Mouse (Mus musculus) cortical plate, adult 2 months (tissue): ENCODE measurements at regions not wholly inside any gene's neighbourhood (a gene's known extent, or its start where the extent isn't known, plus 50 kb on each side); places are given as distances from the start of the nearest gene placed in this dataset.

Experiments
- CTCF ChIP-seq: fragments of 200-500 bp; IDR thresholded peaks from 2 replicates; pipeline ENCODE4 v1.5.1; 2011; ENCODE audit warnings: mild to moderate bottlenecking, control low read depth, low read length; ENCODE audit not compliant: insufficient read depth; ENCODE audit errors: extremely low read depth
- POLR2A ChIP-seq: fragments of 200-500 bp; IDR thresholded peaks from 2 replicates; pipeline ENCODE4 v1.6.1; 2011; ENCODE audit warnings: mild to moderate bottlenecking, low read length, control low read depth; ENCODE audit not compliant: insufficient read depth; ENCODE audit errors: extremely low read depth

DNA sequence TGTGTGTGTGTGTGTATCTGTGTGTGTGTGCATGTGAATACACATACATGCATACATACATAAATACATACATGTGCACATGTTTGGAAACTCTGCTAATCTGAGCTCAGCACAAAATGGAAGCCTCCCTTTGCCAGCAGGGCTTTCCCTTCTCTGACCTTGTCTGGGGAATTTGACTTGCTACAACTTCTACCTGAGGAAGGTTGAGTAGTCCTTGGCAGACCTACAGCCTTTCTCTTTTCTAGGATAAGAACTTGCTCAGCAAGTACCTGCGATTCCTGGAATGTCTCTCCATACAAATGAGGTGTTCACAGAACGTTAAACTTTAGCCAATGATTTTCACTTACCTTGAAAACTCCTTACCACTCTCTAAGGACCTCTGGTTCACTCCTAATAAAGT, 472.7 kb upstream of the Nr2f2 start:
- TF ChIP-seq CTCF: no peak
- no peak for TF ChIP-seq POLR2A
